Comparison of ENCODE assay signal across 8 mouse cellular contexts in genomic region chr2:31142505-31142904, GRCm38 (mm10). TPM values are rescaled to one million over a fixed set of nuclear protein-coding genes. Genes with fewer than 3 reads are reported as not detected.
DNase-seq lines count a peak whose midpoint lies in the region; ATAC-seq and TF ChIP-seq lines count a peak whose summit lies in the region.

No protein-coding gene starts in this region.

- no peak for ATAC-seq in heart, embryonic 13.5 days (ENCODE audit: extremely low read depth, insufficient number of reproducible peaks, low FRiP score, low TSS enrichment)
- ATAC-seq in G1E (ENCODE audit: extremely low read depth, insufficient number of reproducible peaks, low FRiP score, poor library complexity, severe bottlenecking) = no peak
- ATAC-seq in heart, postnatal 0 days (ENCODE audit: insufficient read depth, low read depth) = no peak
- ATAC-seq in liver, embryonic 16.5 days (ENCODE audit: low read depth) = no peak

- intact Hi-C loops in heart, postnatal 36 days (cut with DNase I) = loop anchor here (2.0 to 5.0 kb wide), 2 partner anchors 55 to 118 kb away; no protein-coding TSS in a partner anchor

- peak overlapping the region; percentile 95 for H3K4me2 ChIP-seq in heart, embryonic 13.5 days
- peak overlapping the region; percentile 88 for H3K4me2 ChIP-seq in heart, postnatal 0 days (ENCODE audit: low read depth, low read length)
- H3K4me2 ChIP-seq in liver, embryonic 16.5 days (ENCODE audit: low read depth, low read length) = peak overlapping the region; percentile 90

- peak overlapping the region; percentile 94 for H3K4me3 ChIP-seq in heart, embryonic 13.5 days
- peak overlapping the region; percentile 81; the same call in 1 of the 2 replicates for H3K4me3 ChIP-seq in G1E (ENCODE audit: low read depth, low read length)
- H3K4me3 ChIP-seq in heart, postnatal 0 days (ENCODE audit: low read depth, low read length) = peak overlapping the region; percentile 87
- H3K4me3 ChIP-seq in liver, embryonic 16.5 days (ENCODE audit: low read depth, low read length) = peak overlapping the region; percentile 79

- no peak for TF ChIP-seq CTCF in G1E (IDR thresholded peaks at IDR 0.05; ENCODE audit: low read depth, low read length)
- peak; percentile 35; the same call in 1 of the 2 replicates for TF ChIP-seq CTCF in heart, postnatal 0 days (IDR thresholded peaks at IDR 0.05; ENCODE audit: low read depth)

- TF ChIP-seq EP300 in heart, postnatal 0 days (IDR thresholded peaks at IDR 0.05; ENCODE audit: low read depth) = peak; percentile 13; the same call in 1 of the 2 replicates

- H3K4me1 ChIP-seq in heart, embryonic 13.5 days = peaks cover 45% of the 10 kb centered on the region
- H3K4me1 ChIP-seq in G1E (ENCODE audit: insufficient read depth, low read depth, low read length) = peaks cover 51% of the 10 kb centered on the region
- H3K4me1 ChIP-seq in heart, postnatal 0 days (ENCODE audit: control insufficient read depth, insufficient read depth) = peaks cover 32% of the 10 kb centered on the region
- H3K4me1 ChIP-seq in liver, embryonic 16.5 days (ENCODE audit: control insufficient read depth, low read depth, low read length) = peaks cover 17% of the 10 kb centered on the region

- peaks cover 29% of the 10 kb centered on the region for H3K36me3 ChIP-seq in heart, embryonic 13.5 days
- peaks cover 28% of the 10 kb centered on the region for H3K36me3 ChIP-seq in G1E (replicated peaks)
- peaks cover 15% of the 10 kb centered on the region; the same call in 1 of the 2 replicates for H3K36me3 ChIP-seq in heart, postnatal 0 days (replicated peaks; ENCODE audit: control insufficient read depth, insufficient read depth, low read length)
- H3K36me3 ChIP-seq in liver, embryonic 16.5 days (ENCODE audit: control insufficient read depth, insufficient read depth) = no peaks in the 10 kb centered on the region; the same call in 1 of the 2 replicates

- peak overlapping the region; percentile 89 for H3K27ac ChIP-seq in heart, embryonic 13.5 days (replicated peaks)
- peak overlapping the region; percentile 89 for H3K27ac ChIP-seq in heart, postnatal 0 days (ENCODE audit: low read depth)
- H3K27ac ChIP-seq in liver, embryonic 16.5 days (ENCODE audit: low read length) = peak overlapping the region; percentile 64

- 23% methylated on average over 3 of the region's 3 CpGs for WGBS in heart, embryonic 13.5 days
- WGBS in heart, postnatal 0 days = 21% methylated on average over 3 of the region's 3 CpGs
- 13% methylated on average over 3 of the region's 3 CpGs for WGBS in liver, embryonic 16.5 days (ENCODE audit: insufficient replicate concordance)

- DNase-seq in heart, postnatal 36 days = no peak
- no peak for DNase-seq in G1E (ENCODE audit: low spot score)
- DNase-seq in heart, postnatal 0 days (ENCODE audit: low spot score) = no peak
- no peak for DNase-seq in retina, postnatal 1 day
- DNase-seq in adrenal gland, postnatal 36 days = no peak
- DNase-seq in MN1 (ENCODE audit: low spot score) = no peak

- H3K9me3 ChIP-seq in heart, embryonic 13.5 days = no peaks in the 10 kb centered on the region
- no peaks in the 10 kb centered on the region for H3K9me3 ChIP-seq in G1E (replicated peaks)
- H3K9me3 ChIP-seq in heart, postnatal 0 days (replicated peaks; ENCODE audit: control insufficient read depth, low read length) = no peaks in the 10 kb centered on the region
- H3K9me3 ChIP-seq in liver, embryonic 16.5 days (replicated peaks; ENCODE audit: control insufficient read depth, low read length) = no peaks in the 10 kb centered on the region

- H3K27me3 ChIP-seq in heart, embryonic 13.5 days (replicated peaks) = no peaks in the 10 kb centered on the region
- H3K27me3 ChIP-seq in G1E (ENCODE audit: insufficient read depth, low read length) = peaks cover 4% of the 10 kb centered on the region; the same call in 1 of the 2 replicates
- H3K27me3 ChIP-seq in heart, postnatal 0 days (ENCODE audit: control insufficient read depth, insufficient read depth, low read length) = no peaks in the 10 kb centered on the region
- H3K27me3 ChIP-seq in liver, embryonic 16.5 days (ENCODE audit: control insufficient read depth, insufficient read depth, low read depth, low read length) = no peaks in the 10 kb centered on the region; the same call in 1 of the 2 replicates

- H3K9ac ChIP-seq in heart, embryonic 13.5 days = peak overlapping the region; percentile 94
- peak overlapping the region; percentile 83 for H3K9ac ChIP-seq in heart, postnatal 0 days (replicated peaks; ENCODE audit: low read depth, low read length)
- peak overlapping the region; percentile 34 for H3K9ac ChIP-seq in liver, embryonic 16.5 days (ENCODE audit: low read depth, low read length)

RNA-seq across cellular contexts. Expression of gene Fnbp1, which starts 0.7 kb away (rescaled TPM):
- 17.6 and 18.7 TPM in 2 replicates for polyA plus RNA-seq in heart, embryonic 13.5 days (2015; fragmentation: Nextera tagmentation; extraction: Ambion mirVana)
- 10 to 100 TPM; 51.7 to 57.9 TPM for total RNA-seq in heart, postnatal 36 days (2021)
- total RNA-seq in G1E (2014; fragmentation: Nextera tagmentation) = 68.4 and 79.6 TPM in 2 replicates
- 26.1 and 38.1 TPM in 2 replicates for total RNA-seq in G1E (2017)
- 61.7 and 77.8 TPM in 2 replicates for polyA plus RNA-seq in G1E (2012)
- 6.4 and 7.7 TPM in 2 replicates for total RNA-seq in heart, postnatal 0 days (2014; rRNA removed; ENCODE audit: low replicate concordance)
- 10.0 and 11.4 TPM in 2 replicates for polyA plus RNA-seq in heart, postnatal 0 days (2015; fragmentation: Nextera tagmentation; extraction: Ambion mirVana)
- 5.2 and 5.9 TPM in 2 replicates for polyA plus RNA-seq in liver, embryonic 16.5 days (2015; fragmentation: Nextera tagmentation; extraction: Ambion mirVana)
- total RNA-seq in adrenal gland, postnatal 36 days (2021) = 10 to 100 TPM; 50.6 to 51.7 TPM

RNA-seq across cellular contexts. Expression of gene Gpr107, which starts 9.6 kb away (rescaled TPM):
- 29.7 and 34.8 TPM in 2 replicates for polyA plus RNA-seq in heart, embryonic 13.5 days (2015; fragmentation: Nextera tagmentation; extraction: Ambion mirVana)
- total RNA-seq in heart, postnatal 36 days (2021) = 10 to 100 TPM; 30.3 to 38.7 TPM
- total RNA-seq in G1E (2014; fragmentation: Nextera tagmentation) = 50.5 and 74.9 TPM in 2 replicates
- 30.4 and 37.2 TPM in 2 replicates for total RNA-seq in G1E (2017)
- polyA plus RNA-seq in G1E (2012) = 6.7 and 8.2 TPM in 2 replicates
- 42.2 and 69.4 TPM in 2 replicates for total RNA-seq in heart, postnatal 0 days (2014; rRNA removed; ENCODE audit: low replicate concordance)
- 19.1 and 20.3 TPM in 2 replicates for polyA plus RNA-seq in heart, postnatal 0 days (2015; fragmentation: Nextera tagmentation; extraction: Ambion mirVana)
- polyA plus RNA-seq in liver, embryonic 16.5 days (2015; fragmentation: Nextera tagmentation; extraction: Ambion mirVana) = 11.5 and 11.9 TPM in 2 replicates
- total RNA-seq in adrenal gland, postnatal 36 days (2021) = 10 to 100 TPM; 58.5 to 63.4 TPM

Comparison
In these comparisons a context has a peak if more than half of its experiments do, and no peak if none do; other contexts are left out.
1. H3K9ac ChIP-seq: peak in every context shown above with its lines; median percentile 94 in heart, embryonic 13.5 days; 83 in heart, postnatal 0 days; 34 in liver, embryonic 16.5 days.